Mouse (Mus musculus) lung, postnatal 36 days (tissue): ENCODE results near the gene Ntng2.

Experiments used
- DNase-seq: peaks from one replicate; pipeline ENCODE4 v3.0.0; 2022; ENCODE audit warnings: mixed read lengths

Ntng2 gene

DNA sequence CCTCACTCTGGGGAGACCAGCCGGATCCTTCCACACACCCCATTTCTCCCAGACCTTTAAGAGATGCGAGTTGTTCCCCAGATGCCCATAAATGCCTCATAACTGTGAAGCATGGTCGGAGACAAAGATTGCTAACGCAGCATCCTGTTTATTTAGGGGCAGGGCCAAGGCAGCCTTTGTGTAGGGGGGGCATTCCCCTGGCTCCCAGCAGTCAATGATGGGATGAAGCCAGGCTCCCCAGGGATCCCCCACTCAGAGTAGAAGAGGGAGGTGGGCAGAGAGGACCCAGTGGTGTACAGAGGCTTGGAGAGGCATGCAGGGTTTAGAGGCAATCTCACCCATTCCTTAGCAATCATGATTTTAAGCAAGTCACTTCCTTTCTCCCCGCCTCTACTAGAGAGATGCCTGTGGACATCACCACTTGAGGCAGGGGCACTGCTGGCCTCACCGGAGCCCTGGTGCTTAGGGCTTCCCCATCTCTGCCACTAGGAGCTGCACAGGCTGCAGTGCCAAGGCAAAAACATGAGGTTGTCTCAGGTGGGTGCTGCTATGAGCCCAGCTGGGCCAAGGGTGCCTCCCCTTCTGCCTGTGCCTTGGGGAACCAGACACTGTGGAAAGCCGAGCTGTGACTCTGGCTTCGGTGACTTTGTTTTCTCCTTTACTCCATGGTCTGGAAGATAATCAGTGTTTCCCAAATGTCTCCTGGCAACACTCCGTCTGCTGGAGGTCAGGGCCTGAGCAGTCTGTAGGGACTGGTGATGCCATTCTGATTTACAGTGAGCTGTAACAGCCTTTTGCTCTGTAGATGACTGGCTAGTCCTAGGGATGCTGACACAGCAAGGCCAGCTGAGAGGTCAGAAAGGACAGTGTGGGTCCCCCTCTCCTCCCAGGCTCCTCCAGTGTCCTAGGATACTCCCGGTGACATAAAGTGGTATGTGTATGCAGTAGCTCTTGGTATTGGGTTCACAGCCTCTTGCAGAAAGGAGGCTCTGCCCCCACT, 61.3 kb downstream of the Ntng2 start:
- no peak for DNase-seq

DNA sequence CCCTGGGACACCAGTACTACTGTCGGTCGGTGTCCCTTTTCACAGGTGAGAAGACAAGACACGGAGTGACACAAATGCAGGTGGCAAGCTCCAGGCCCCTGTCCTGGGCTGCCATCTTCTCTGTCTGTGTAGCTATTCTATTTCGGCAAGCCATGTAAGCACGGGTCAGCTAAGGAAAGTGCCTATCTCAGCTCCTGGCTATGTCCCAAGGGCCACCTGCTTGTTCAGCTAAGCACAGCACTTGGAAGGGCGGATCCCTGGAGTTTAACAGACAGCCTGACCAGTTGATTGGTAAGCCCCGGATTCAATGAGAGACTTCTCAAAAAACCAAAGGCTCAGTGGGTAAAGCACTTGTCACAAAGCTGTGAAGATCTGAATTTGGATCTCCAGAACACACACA, 62.4 kb downstream of the Ntng2 start:
- no peak for DNase-seq

DNA sequence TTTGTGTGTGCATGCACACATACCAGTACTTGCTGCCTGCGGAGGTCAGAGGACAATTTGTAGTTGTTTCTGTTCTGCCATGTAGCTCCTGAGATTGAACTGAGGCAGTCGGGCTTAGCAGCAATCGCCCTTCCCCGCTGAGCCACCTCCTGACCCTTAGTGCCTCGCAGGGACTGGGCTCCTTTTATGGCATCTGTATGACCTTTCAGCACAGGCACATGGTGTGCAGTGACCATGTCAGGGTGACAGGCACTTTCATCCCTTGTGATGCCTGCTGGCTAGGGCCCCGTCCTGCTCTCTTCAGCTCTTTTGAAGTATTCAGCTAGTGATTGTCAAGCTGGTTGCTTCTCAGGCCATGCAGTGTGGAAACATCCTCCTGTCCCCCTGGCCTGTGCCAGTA, 66.6 kb downstream of the Ntng2 start:
- DNase-seq = no peak

DNA sequence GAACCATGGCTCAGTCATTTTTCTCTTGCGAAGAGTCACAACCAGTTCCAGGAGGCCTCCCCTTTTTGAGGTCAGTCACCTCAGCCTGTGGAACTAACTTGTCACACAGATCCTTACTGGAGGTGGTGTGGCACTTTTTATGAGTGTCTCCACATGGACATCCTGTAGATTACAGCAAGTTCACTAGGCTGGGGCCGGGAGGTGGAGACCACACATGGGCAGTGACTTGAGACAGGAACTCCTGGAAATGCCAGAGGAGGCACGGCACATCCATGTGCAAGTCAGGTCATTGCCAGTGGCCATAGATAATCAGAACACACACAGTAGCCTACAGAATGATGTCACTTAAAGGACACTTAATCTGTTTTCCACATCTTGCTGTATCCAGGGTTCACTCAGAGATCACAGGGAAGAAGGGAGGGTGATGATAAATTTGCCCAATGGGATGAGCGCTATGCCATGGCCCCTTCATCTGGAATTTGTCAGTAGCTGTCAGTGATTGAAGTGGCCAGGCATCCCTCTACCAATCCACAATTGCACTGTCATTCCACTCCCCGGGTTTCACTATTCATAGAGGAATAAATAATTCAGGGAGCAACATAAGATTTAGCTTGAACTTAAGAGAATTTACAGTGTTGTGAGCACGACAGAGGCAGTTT, 69.4 kb downstream of the Ntng2 start:
- no peak for DNase-seq

DNA sequence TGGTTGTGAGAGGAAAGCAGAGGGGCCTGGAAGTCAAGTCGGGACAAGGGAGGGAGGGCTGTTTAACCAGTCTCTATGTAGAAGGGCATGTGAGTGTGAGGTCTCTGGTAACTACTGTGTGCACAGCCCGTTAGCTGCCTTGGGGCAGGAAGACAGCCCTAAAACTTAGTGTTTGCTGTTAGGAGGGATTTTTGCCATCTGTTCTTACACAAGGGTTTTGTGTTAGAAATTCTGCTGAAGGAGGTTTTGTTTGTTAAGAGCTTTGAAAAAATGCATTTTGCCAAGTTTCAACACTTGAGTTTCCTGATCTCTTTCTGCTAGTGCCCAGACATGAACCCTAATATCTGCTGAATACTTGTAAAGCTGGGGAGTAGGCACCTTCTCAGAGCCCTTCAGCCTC, 71.7 kb downstream of the Ntng2 start:
- DNase-seq = no peak

DNA sequence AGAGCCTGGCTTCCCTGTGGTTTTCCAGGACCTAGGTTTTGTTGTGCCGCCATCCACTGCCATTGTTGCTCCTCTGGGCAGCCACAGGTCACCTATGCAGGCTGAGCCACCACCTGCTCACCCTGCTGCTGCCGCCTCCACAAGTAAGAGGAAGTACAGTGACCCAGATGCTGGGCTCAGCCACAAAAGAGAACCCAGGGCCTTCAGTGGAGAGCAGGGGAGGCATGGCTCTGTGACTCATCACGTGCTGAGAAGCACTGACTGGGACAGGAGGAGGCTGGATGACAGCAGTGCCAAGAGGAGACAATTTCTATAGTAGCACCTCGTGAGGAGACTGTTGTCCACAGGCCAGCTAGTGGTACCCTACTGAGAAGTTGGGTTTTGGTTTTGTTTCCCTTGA, 73.0 kb downstream of the Ntng2 start:
- no peak for DNase-seq

DNA sequence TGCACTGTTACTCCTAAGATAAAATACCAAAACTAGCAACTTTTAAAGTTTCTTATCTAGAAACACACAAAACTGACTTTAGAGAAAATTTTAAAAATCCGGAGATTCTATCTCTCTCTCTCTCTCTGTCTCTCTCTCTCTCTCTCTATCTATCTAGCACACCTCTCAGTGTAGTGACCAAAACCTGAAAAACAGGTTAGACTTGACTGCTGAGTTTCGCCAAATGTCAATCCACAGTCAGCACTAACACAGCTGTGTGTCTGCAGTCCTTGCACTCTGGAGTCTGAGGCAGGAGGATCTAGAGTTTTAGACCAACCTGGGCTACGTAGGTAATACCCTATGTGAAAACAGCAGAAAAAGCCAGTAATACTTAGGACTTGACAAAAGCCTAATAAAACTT, 77.9 kb downstream of the Ntng2 start:
- DNase-seq = peak; percentile 25

DNA sequence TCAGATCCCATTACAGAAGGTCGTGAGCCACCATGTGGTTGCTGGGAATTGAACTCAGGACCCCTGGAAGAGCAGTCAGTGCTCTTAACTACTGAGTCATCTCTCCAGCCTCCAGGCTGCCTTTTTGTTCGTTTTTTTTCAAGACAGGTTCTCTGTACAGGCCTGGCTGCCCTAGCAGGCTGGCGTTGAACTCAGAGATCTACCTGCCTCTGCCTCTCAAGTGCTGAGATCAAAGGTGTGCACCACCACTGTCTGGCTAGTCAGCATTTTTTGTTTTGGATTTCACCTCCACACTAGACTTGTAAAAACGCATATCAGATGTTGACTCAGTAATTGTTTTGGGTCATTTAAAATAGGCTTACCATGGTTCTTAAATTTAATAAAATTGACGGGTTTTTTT, 84.7 kb downstream of the Ntng2 start:
- DNase-seq = no peak

DNA sequence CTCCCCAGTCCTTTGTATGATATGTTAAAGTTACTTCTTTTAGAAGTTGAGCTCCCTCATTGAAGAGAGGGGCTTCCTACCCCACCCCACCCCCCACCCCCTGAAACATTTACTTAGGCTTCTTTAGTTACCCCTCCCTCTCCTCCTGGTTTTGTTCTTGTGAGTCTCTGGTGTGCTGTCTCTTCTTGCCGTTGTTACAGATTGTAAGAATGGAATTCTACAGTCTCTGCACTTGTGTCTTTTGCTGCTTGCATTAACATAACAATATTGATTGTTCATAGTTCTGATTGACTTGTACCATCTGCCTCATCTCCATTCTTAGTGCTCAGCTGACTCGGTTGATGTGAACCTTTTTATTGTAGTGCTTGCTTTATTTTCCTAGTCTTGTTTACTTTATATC, 100.9 kb downstream of the Ntng2 start:
- no peak for DNase-seq
